Mouse (Mus musculus): Measurements from ENCODE around the gene Tgm3. TPM values are rescaled to one million over a fixed set of nuclear protein-coding genes. Genes with fewer than 3 reads are reported as not detected.

Gene Tgm3
- not detected for total RNA-seq (2022)

- DNase-seq (ENCODE audit: low spot score in 2 of 2) = no peak
Observed at GRCm38 (mm10) chr2:130012026-130012425, at the start of gene Tgm3. TSS of gene Tgm3 (plus strand) at chr2:130012349.

- no peak for DNase-seq (ENCODE audit: low spot score in 2 of 2)
Observed at GRCm38 (mm10) chr2:129980608-129981007, 31.5 kb upstream of the Tgm3 start.

- DNase-seq (ENCODE audit: low spot score in 2 of 2) = no peak
Observed at GRCm38 (mm10) chr2:129987527-129988045, 24.6 kb upstream of the Tgm3 start.

DNA sequence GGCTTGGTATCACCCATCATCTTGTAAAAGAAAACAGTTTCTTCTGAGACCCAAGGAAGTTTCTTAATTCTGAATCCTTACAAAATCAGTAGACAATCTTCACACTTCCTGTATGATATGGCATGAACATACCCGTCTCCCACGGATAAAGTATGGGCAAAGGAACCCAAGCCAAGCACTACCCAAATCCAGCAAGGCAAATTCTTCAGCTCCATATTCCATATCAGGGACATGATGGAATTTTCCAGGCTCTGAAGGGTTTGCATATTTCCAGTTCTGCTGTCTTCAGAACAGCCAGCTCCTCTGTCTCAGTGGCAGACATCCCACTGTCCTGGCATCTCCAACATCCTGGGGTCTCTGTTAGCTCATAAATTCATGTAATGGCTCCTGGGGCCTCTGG, 22.5 kb upstream of the Tgm3 start:
- no peak for DNase-seq (ENCODE audit: low spot score in 2 of 2)

GRCm38 (mm10) chr2:129994468-129994867, 17.7 kb upstream of the Tgm3 start:
- DNase-seq (ENCODE audit: low spot score in 2 of 2) = no peak

GRCm38 (mm10) chr2:129998476-129998875, 13.7 kb upstream of the Tgm3 start:
- DNase-seq (ENCODE audit: low spot score in 2 of 2) = no peak

DNA sequence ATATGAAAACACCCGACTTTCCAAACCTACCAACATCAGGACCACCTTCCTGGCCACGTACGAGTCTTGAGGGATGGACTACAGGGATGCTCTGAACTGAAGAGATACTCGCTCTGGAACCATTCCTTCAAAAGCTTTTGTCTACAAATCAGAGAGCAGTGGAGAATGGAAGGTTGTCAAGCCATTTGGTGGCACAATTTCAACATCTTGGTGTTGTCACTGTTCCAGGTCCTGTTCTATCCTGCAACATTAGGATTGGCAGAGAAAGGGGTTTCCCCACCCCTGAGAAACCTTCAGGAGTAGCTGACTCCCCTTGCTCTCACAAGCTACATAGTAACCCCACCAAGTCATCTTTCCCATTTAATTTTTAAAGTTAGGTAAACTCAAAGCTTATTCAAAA, 12.9 kb upstream of the Tgm3 start:
- no peak for DNase-seq (ENCODE audit: low spot score in 2 of 2)

GRCm38 (mm10) chr2:130000601-130001000, 11.5 kb upstream of the Tgm3 start:
- no peak for DNase-seq (ENCODE audit: low spot score in 2 of 2)

- no peak for DNase-seq (ENCODE audit: low spot score in 2 of 2)
Observed at GRCm38 (mm10) chr2:130004046-130004445, 8.1 kb upstream of the Tgm3 start.

DNA sequence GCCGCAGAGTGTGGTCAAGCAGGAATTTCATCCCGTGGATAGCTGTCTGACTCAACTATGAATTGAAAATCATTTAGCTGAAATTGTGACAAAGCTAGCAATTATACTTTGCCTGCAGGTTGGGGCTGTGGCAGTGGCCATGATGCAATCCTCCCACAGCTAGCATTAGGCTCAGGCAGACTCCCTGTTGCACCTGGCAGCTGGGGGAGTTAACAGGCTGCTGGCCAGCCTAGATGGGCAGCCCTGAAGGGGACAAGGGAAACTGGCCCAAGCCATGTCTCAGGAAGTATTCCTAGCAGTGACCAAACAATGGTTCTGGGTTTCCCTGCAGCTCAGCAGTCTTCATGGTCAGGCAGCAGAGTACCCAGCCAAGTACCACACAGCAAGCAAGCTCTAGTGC, 2.8 kb upstream of the Tgm3 start:
- no peak for DNase-seq (ENCODE audit: low spot score in 2 of 2)

DNA sequence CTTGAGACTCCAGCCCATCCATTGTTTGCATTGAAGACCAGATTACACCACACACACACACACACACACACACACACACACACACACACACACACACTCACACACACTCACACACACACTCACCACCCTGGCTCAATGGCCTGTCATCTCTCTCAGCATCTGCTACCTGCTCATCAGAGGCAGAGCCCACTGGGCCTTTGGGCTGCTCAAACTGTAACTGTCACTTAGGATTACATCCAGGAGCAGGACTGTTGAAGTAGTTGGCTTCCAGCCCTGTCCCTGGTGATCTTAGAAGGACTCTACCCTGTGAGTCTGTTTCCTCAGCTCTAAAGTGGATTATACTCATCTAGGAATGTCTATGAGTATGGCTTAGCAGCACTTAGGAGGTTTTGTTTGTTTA, 1.5 kb downstream of the Tgm3 start:
- no peak for DNase-seq (ENCODE audit: low spot score in 2 of 2)

DNA sequence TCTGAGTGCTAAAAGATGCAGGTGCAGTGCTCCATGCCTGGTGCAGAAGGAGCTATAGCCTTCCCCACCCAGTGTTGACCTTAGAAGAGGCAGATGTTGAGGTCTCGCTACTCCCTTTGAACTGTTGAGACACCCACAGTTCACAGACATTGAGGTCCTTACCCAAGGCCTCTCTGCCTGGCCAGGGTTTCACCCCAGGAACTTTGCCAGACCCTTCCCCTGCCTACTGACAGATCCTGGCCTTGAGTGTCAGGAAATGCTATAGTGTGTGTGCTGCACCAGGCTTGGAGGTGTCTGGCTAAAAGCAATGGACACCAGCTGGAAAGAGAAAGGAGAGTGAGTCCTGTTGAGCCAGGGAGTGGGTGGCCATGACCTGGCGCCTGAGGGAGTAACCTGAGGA, 3.0 kb downstream of the Tgm3 start:
- DNase-seq (ENCODE audit: low spot score in 2 of 2) = no peak

GRCm38 (mm10) chr2:130018084-130018483, 5.9 kb downstream of the Tgm3 start:
- DNase-seq (ENCODE audit: low spot score in 2 of 2) = no peak

DNA sequence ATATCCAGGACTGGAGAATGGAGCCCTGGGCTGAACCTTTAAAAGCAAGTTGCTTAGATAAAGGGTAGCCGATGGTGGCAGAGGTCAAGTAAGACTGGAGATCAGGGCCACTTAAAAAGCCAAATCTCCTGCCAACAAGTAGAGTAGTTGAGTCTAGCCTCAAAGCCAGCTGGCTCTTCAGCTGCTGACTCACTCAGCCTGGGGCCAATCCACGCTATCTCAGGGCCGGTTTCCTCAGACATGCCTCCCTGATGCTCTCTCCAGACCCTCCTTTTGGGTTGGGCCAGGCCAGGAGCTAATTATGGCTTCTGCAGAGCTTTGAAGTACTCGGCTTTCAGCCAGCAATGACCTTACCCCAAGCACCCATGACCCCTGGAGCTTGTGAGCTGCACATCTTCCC, 15.7 kb downstream of the Tgm3 start:
- no peak for DNase-seq (ENCODE audit: low spot score in 2 of 2)

DNA sequence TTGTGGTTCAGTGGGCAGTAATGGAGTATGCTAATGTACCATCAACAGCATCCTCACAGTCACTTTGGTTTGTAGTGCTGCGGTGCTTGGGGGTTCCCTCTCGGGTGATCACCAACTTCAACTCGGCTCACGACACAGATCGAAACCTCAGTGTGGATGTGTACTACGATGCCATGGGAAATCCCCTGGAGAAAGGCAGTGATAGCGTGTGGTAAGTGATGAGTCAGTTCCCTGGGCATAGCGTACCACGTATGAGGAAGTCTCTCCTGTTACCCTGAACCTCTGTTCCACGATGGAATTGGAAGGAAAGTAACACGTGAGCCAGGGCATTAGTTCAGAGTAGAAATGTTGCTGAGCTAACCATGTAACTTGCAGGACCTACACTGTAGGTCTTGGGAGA, 17.7 kb downstream of the Tgm3 start:
- no peak for DNase-seq (ENCODE audit: low spot score in 2 of 2)

DNA sequence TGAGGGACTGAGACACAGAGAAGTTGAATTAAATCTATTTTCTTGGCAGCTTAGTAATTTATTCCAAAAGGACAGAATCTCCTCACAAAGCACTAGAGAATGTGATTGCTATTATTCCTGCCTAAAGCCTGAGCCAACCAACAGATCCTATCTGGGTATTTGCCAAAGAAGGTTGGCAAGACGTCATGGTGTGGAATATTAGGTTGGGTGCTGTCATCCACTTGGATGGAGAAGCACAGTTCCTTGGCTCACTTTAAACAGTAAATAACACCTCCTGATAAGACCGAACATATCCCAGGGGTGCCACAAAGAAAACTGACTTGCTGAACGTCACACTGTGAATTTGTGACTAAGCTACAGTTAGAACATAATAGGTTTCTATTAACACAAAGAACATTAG, 20.5 kb downstream of the Tgm3 start:
- no peak for DNase-seq (ENCODE audit: low spot score in 2 of 2)

DNA sequence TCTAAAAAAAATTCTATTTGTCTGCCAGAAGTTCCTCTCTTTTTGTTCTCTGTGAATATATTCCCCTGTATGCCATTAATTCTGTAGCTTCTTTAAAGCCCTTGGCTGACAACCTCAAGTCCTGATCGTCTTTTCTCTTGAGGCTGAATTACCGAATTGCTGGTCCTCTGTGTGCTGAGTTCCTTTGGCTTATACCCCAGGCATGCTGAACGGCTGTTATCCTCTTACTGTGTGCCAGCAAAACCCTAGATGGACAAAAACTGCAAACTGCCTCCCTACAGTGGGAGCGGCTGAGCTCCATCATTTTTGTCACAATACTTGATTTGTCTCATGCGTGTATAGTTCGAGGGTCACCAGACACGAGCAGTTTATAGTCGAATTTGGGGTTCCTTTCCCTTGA, 24.7 kb downstream of the Tgm3 start:
- no peak for DNase-seq (ENCODE audit: low spot score in 2 of 2)

GRCm38 (mm10) chr2:130038971-130039370, 26.8 kb downstream of the Tgm3 start:
- no peak for DNase-seq (ENCODE audit: low spot score in 2 of 2)

GRCm38 (mm10) chr2:130040190-130040886, 28.2 kb downstream of the Tgm3 start:
- no peak for DNase-seq (ENCODE audit: low spot score in 2 of 2)

GRCm38 (mm10) chr2:130043835-130044234, 31.7 kb downstream of the Tgm3 start:
- DNase-seq (ENCODE audit: low spot score in 2 of 2) = no peak

DNA sequence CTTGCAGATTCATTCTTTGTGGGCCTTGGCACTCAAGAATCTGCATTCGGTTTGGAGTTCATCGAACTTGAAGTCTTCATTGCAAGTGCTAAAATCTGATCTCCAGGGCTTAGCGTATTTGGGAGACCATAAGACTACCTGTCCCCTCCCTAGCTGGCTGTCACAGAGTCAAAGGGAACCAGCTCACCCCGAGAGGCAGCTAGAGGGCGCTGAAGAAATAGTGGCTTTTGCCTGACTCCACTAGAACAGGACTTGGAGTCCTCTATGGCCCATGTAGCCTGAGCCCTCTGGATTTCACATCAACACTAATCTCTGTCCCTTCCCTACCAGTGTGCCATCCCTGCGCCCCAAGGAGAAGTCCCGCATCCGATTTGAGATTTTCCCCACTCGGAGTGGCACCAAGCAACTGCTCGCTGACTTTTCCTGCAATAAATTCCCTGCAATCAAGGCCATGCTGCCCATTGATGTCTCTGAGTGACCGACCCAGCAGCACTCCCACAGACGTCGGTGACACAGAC, 35.8 kb downstream of the Tgm3 start:
- no peak for DNase-seq (ENCODE audit: low spot score in 2 of 2)

DNA sequence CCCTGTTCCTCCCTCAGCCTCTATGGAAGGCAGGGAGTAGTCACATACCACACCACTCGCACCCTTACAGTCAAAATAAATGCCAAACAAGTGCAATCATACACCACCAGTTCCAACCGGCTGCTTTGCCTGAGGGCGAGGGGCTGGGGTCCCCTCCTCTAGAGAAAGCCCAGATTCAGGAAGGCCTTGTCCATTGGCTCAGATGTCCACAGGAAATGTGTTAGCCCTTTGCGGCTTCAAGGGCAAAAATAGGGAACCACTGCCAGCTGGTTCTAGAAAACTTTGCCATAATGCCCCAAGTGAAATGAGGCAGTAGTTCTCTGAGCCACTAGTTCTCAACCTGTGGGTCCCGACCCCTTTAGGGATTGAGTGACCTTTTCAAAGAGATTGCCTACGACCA, 36.6 kb downstream of the Tgm3 start:
- no peak for DNase-seq (ENCODE audit: low spot score in 2 of 2)

DNA sequence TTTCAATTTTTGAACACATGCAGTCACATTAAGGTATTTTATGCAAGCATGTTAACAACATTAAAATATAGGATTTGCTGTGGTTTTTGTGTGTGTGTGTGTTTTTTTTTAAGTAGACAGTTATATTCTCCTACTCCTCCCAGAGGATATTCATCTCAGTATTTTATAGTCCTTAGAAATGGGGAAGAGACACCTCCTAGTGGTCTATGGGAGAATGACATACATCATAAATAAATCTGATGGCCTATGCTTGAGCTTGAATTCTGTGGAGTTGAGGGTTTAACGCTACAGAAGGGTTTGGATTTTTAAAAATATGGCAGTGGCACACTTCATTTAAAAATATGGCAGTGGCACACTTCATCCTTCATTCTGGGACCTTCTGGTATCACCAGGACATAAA, 46.0 kb downstream of the Tgm3 start:
- no peak for DNase-seq (ENCODE audit: low spot score in 2 of 2)

All from gastrocnemius, adult 8-10 months (tissue).